Mouse (Mus musculus): ENCODE results near the gene Pigk. TPM values are rescaled to one million over a fixed set of nuclear protein-coding genes. Genes with fewer than 3 reads are reported as not detected.

The Pigk gene
- polyA plus RNA-seq, 1 experiment: 38.6 TPM

GRCm38 (mm10) chr3:152821202-152821601 lies 107.3 kb downstream of the Pigk start:
- Histone ChIP-seq H3K4me1 (ENCODE audit: control insufficient read depth, insufficient read depth, low read length) (no peaks in the 10 kb centered on the region), H3K27ac (ENCODE audit: insufficient read depth, low read depth, low read length) (no peak overlapping the region), H3K4me3 (ENCODE audit: insufficient read depth, low read length) (no peak overlapping the region)
- no peak for TF ChIP-seq CTCF (IDR thresholded peaks at IDR 0.05; ENCODE audit: low read depth, low read length)
- no peak for TF ChIP-seq POLR2A (IDR thresholded peaks at IDR 0.05; ENCODE audit: borderline replicate concordance, low read depth, low read length)

- H3K27ac ChIP-seq (ENCODE audit: insufficient read depth, low read depth, low read length): no peak overlapping the region
- H3K4me1 ChIP-seq (ENCODE audit: control insufficient read depth, insufficient read depth, low read length): no peaks in the 10 kb centered on the region
- no peak overlapping the region for H3K4me3 ChIP-seq (ENCODE audit: insufficient read depth, low read length)
- no peak for TF ChIP-seq POLR2A (IDR thresholded peaks at IDR 0.05; ENCODE audit: borderline replicate concordance, low read depth, low read length)
- TF ChIP-seq CTCF (IDR thresholded peaks at IDR 0.05; ENCODE audit: low read depth, low read length): no peak
Measured at GRCm38 (mm10) chr3:152831377-152831776, 117.5 kb downstream of the Pigk start.

GRCm38 (mm10) chr3:152831974-152832373 lies 118.1 kb downstream of the Pigk start:
- Histone ChIP-seq H3K4me3 (ENCODE audit: insufficient read depth, low read length) (no peak overlapping the region), H3K27ac (ENCODE audit: insufficient read depth, low read depth, low read length) (no peak overlapping the region), H3K4me1 (ENCODE audit: control insufficient read depth, insufficient read depth, low read length) (no peaks in the 10 kb centered on the region)
- TF ChIP-seq CTCF (IDR thresholded peaks at IDR 0.05; ENCODE audit: low read depth, low read length) (no peak), POLR2A (IDR thresholded peaks at IDR 0.05; ENCODE audit: borderline replicate concordance, low read depth, low read length) (no peak)

- Histone ChIP-seq H3K4me3 (ENCODE audit: insufficient read depth, low read length) (no peak overlapping the region), H3K4me1 (ENCODE audit: control insufficient read depth, insufficient read depth, low read length) (no peaks in the 10 kb centered on the region), H3K27ac (ENCODE audit: insufficient read depth, low read depth, low read length) (no peak overlapping the region)
- TF ChIP-seq CTCF (IDR thresholded peaks at IDR 0.05; ENCODE audit: low read depth, low read length) (no peak), POLR2A (IDR thresholded peaks at IDR 0.05; ENCODE audit: borderline replicate concordance, low read depth, low read length) (no peak)
Measured at GRCm38 (mm10) chr3:152832436-152832835, 118.5 kb downstream of the Pigk start.

- H3K4me1 ChIP-seq (ENCODE audit: control insufficient read depth, insufficient read depth, low read length): no peaks in the 10 kb centered on the region
- TF ChIP-seq CTCF (IDR thresholded peaks at IDR 0.05; ENCODE audit: low read depth, low read length) (no peak), POLR2A (IDR thresholded peaks at IDR 0.05; ENCODE audit: borderline replicate concordance, low read depth, low read length) (no peak)
- H3K27ac ChIP-seq (ENCODE audit: insufficient read depth, low read depth, low read length): no peak overlapping the region
- no peak overlapping the region for H3K4me3 ChIP-seq (ENCODE audit: insufficient read depth, low read length)
Measured at GRCm38 (mm10) chr3:152837407-152837806, 123.5 kb downstream of the Pigk start.

- H3K4me1 ChIP-seq (ENCODE audit: control insufficient read depth, insufficient read depth, low read length): no peaks in the 10 kb centered on the region
- H3K4me3 ChIP-seq (ENCODE audit: insufficient read depth, low read length): no peak overlapping the region
- TF ChIP-seq POLR2A (IDR thresholded peaks at IDR 0.05; ENCODE audit: borderline replicate concordance, low read depth, low read length): no peak
- no peak for TF ChIP-seq CTCF (IDR thresholded peaks at IDR 0.05; ENCODE audit: low read depth, low read length)
- H3K27ac ChIP-seq (ENCODE audit: insufficient read depth, low read depth, low read length): no peak overlapping the region
Measured at GRCm38 (mm10) chr3:152837938-152838337, 124.0 kb downstream of the Pigk start.

- Histone ChIP-seq H3K4me1 (ENCODE audit: control insufficient read depth, insufficient read depth, low read length) (no peaks in the 10 kb centered on the region), H3K4me3 (ENCODE audit: insufficient read depth, low read length) (no peak overlapping the region), H3K27ac (ENCODE audit: insufficient read depth, low read depth, low read length) (no peak overlapping the region)
- TF ChIP-seq POLR2A (IDR thresholded peaks at IDR 0.05; ENCODE audit: borderline replicate concordance, low read depth, low read length): no peak
- TF ChIP-seq CTCF (IDR thresholded peaks at IDR 0.05; ENCODE audit: low read depth, low read length): no peak
Measured at GRCm38 (mm10) chr3:152841264-152841663, 127.4 kb downstream of the Pigk start.

- TF ChIP-seq CTCF (IDR thresholded peaks at IDR 0.05; ENCODE audit: low read depth, low read length): no peak
- TF ChIP-seq POLR2A (IDR thresholded peaks at IDR 0.05; ENCODE audit: borderline replicate concordance, low read depth, low read length): no peak
Measured at GRCm38 (mm10) chr3:152842648-152843047, 128.7 kb downstream of the Pigk start.

GRCm38 (mm10) chr3:152843925-152844324 lies 130.0 kb downstream of the Pigk start:
- TF ChIP-seq CTCF (IDR thresholded peaks at IDR 0.05; ENCODE audit: low read depth, low read length) (no peak), POLR2A (IDR thresholded peaks at IDR 0.05; ENCODE audit: borderline replicate concordance, low read depth, low read length) (no peak)
- H3K4me3 ChIP-seq (ENCODE audit: insufficient read depth, low read length): no peak overlapping the region
- no peak overlapping the region for H3K27ac ChIP-seq (ENCODE audit: insufficient read depth, low read depth, low read length)
- H3K4me1 ChIP-seq (ENCODE audit: control insufficient read depth, insufficient read depth, low read length): no peaks in the 10 kb centered on the region

More at GRCm38 (mm10) chr3:152842648-152843047, 128.7 kb downstream of the Pigk start:
- Histone ChIP-seq H3K4me3 (ENCODE audit: insufficient read depth, low read length) (no peak overlapping the region), H3K27ac (ENCODE audit: insufficient read depth, low read depth, low read length) (no peak overlapping the region), H3K4me1 (ENCODE audit: control insufficient read depth, insufficient read depth, low read length) (no peaks in the 10 kb centered on the region)

GRCm38 (mm10) chr3:152855006-152855614 lies 141.2 kb downstream of the Pigk start:
- no peak overlapping the region for H3K27ac ChIP-seq (ENCODE audit: insufficient read depth, low read depth, low read length)
- no peaks in the 10 kb centered on the region for H3K4me1 ChIP-seq (ENCODE audit: control insufficient read depth, insufficient read depth, low read length)

More at GRCm38 (mm10) chr3:152855006-152855614, 141.2 kb downstream of the Pigk start:
- H3K4me3 ChIP-seq (ENCODE audit: insufficient read depth, low read length): no peak overlapping the region
- no peak for TF ChIP-seq CTCF (IDR thresholded peaks at IDR 0.05; ENCODE audit: low read depth, low read length)
- no peak for TF ChIP-seq POLR2A (IDR thresholded peaks at IDR 0.05; ENCODE audit: borderline replicate concordance, low read depth, low read length)

All from bone marrow macrophage, adult 2 months (primary cell).